In genomic region chr17:34079621-34080020, GRCm38 (mm10) we compare ENCODE assay signal across 7 mouse cellular contexts. TPM values are rescaled to one million over a fixed set of nuclear protein-coding genes. Genes with fewer than 3 reads are reported as not detected.
DNase-seq lines count a peak whose midpoint lies in the region; ATAC-seq and TF ChIP-seq lines count a peak whose summit lies in the region.

No protein-coding gene starts in this region.

- H3K4me3 ChIP-seq in layer of hippocampus, adult 2 months = no peak overlapping the region
- no peak overlapping the region for H3K4me3 ChIP-seq in midbrain, embryonic 10.5 days

- H3K4me1 ChIP-seq in midbrain, embryonic 10.5 days = peaks cover 23% of the 10 kb centered on the region

- no peaks in the 10 kb centered on the region for H3K9me3 ChIP-seq in midbrain, embryonic 10.5 days (replicated peaks)

- H3K27ac ChIP-seq in layer of hippocampus, adult 2 months = no peak overlapping the region
- no peak overlapping the region for H3K27ac ChIP-seq in midbrain, embryonic 10.5 days (replicated peaks)

- no peak for TF ChIP-seq CTCF in layer of hippocampus, adult 2 months (conservative IDR thresholded peaks at IDR 0.05)

- H3K36me3 ChIP-seq in midbrain, embryonic 10.5 days = no peaks in the 10 kb centered on the region

- no peak for ATAC-seq in erythroid progenitor cell, adult 5-6 weeks (replicated peaks; ENCODE audit: low FRiP score, poor library complexity, severe bottlenecking)

- 9% methylated on average over 5 of the region's 5 CpGs for WGBS in midbrain, embryonic 10.5 days

- peaks cover 26% of the 10 kb centered on the region for H3K27me3 ChIP-seq in midbrain, embryonic 10.5 days (ENCODE audit: low read depth, poor library complexity, severe bottlenecking)

- DNase-seq in thymus, postnatal 14 days = peak; percentile 34
- DNase-seq in thymus, postnatal 36 days = no peak
- DNase-seq in c-Kit-positive CD71-positive TER-119-negative erythroid progenitor cells, embryonic 14.5 days (ENCODE audit: low read depth) = peak; percentile 38
- peak; percentile 51 to 58 for DNase-seq in heart, postnatal 10 days
- DNase-seq in layer of hippocampus, adult 2 months (ENCODE audit: low spot score in 2 of 2) = peak; percentile 37 to 70
- DNase-seq in midbrain, embryonic 10.5 days (ENCODE audit: low spot score) = peak; percentile 27

- intact Hi-C loops in heart, postnatal 10 days (cut with DNase I) = loop anchor here (5.0 kb wide), 1 partner anchor 158 kb away; the partner anchor contains the start of gene H2-Ob

RNA-seq across cellular contexts. Expression of gene H2-Oa, which starts 12.5 kb away (rescaled TPM):
- under 1 TPM in 1 of 2 experiments, not detected in 1; 0.31 TPM for total RNA-seq in heart, postnatal 10 days (2021)
- total RNA-seq in layer of hippocampus, adult 2 months (2021) = under 1 TPM in 1 of 2 experiments, not detected in 1; 0.44 TPM
- 0.37 and 0.50 TPM in 2 replicates for polyA plus RNA-seq in midbrain, embryonic 10.5 days (2016; fragmentation: Nextera tagmentation; extraction: Ambion mirVana)
- total RNA-seq in erythroid progenitor cell, adult 5-6 weeks (2015; ENCODE audit: low replicate concordance) = not detected in 2 replicates
- total RNA-seq in erythroid progenitor cell, adult 5-6 weeks (2017; ENCODE audit: low replicate concordance) = 0.39 and 1.5 TPM in 2 replicates

RNA-seq across cellular contexts. Expression of gene H2-DMa, which starts 39.7 kb away (rescaled TPM):
- 1 to 10 TPM; 4.1 to 4.5 TPM for total RNA-seq in heart, postnatal 10 days (2021)
- total RNA-seq in layer of hippocampus, adult 2 months (2021) = 10 to 100 TPM; 26.2 to 33.1 TPM
- polyA plus RNA-seq in midbrain, embryonic 10.5 days (2016; fragmentation: Nextera tagmentation; extraction: Ambion mirVana) = 6.4 and 9.5 TPM in 2 replicates
- total RNA-seq in erythroid progenitor cell, adult 5-6 weeks (2015; ENCODE audit: low replicate concordance) = 14.4 and 17.2 TPM in 2 replicates
- 12.3 and 20.4 TPM in 2 replicates for total RNA-seq in erythroid progenitor cell, adult 5-6 weeks (2017; ENCODE audit: low replicate concordance)

RNA-seq across cellular contexts. Expression of gene Col11a2, which starts 40.4 kb away (rescaled TPM):
- 1 to 10 TPM; 1.5 to 1.8 TPM for total RNA-seq in heart, postnatal 10 days (2021)
- total RNA-seq in layer of hippocampus, adult 2 months (2021) = 10 to 100 TPM; 18.9 to 23.1 TPM
- 0.92 and 1.1 TPM in 2 replicates for polyA plus RNA-seq in midbrain, embryonic 10.5 days (2016; fragmentation: Nextera tagmentation; extraction: Ambion mirVana)
- 0.36 and 0.42 TPM in 2 replicates for total RNA-seq in erythroid progenitor cell, adult 5-6 weeks (2015; ENCODE audit: low replicate concordance)
- 2.1 and 2.9 TPM in 2 replicates for total RNA-seq in erythroid progenitor cell, adult 5-6 weeks (2017; ENCODE audit: low replicate concordance)

RNA-seq across cellular contexts. Expression of gene Brd2, which starts 42.8 kb away (rescaled TPM):
- total RNA-seq in heart, postnatal 10 days (2021) = 100 to 1,000 TPM; 113 to 119 TPM
- 100 to 1,000 TPM; 196 to 200 TPM for total RNA-seq in layer of hippocampus, adult 2 months (2021)
- polyA plus RNA-seq in midbrain, embryonic 10.5 days (2016; fragmentation: Nextera tagmentation; extraction: Ambion mirVana) = 126 and 137 TPM in 2 replicates
- total RNA-seq in erythroid progenitor cell, adult 5-6 weeks (2015; ENCODE audit: low replicate concordance) = 199 and 208 TPM in 2 replicates
- 191 and 208 TPM in 2 replicates for total RNA-seq in erythroid progenitor cell, adult 5-6 weeks (2017; ENCODE audit: low replicate concordance)

RNA-seq across cellular contexts. Expression of gene Rxrb, which starts 48.0 kb away (rescaled TPM):
- total RNA-seq in heart, postnatal 10 days (2021) = 10 to 100 TPM; 45.4 to 46.7 TPM
- 10 to 100 TPM; 80.6 to 85.5 TPM for total RNA-seq in layer of hippocampus, adult 2 months (2021)
- polyA plus RNA-seq in midbrain, embryonic 10.5 days (2016; fragmentation: Nextera tagmentation; extraction: Ambion mirVana) = 54.0 and 56.9 TPM in 2 replicates
- total RNA-seq in erythroid progenitor cell, adult 5-6 weeks (2015; ENCODE audit: low replicate concordance) = 5.4 and 8.4 TPM in 2 replicates
- total RNA-seq in erythroid progenitor cell, adult 5-6 weeks (2017; ENCODE audit: low replicate concordance) = 11.5 and 14.5 TPM in 2 replicates

Comparison
In these comparisons a context has a peak if more than half of its experiments do, and no peak if none do; other contexts are left out.
1. DNase-seq: peak in thymus, postnatal 14 days (single experiment), c-Kit-positive CD71-positive TER-119-negative erythroid progenitor cells, embryonic 14.5 days (single experiment), heart, postnatal 10 days (2 of 2), layer of hippocampus, adult 2 months (2 of 2) and midbrain, embryonic 10.5 days (single experiment); none in thymus, postnatal 36 days (0 of 2).
2. RNA of gene Col11a2, which starts 40.4 kb away (total RNA-seq): 18.9 to 23.1 TPM in layer of hippocampus, adult 2 months; 0.36 to 2.9 TPM in erythroid progenitor cell, adult 5-6 weeks and 1.5 to 1.8 TPM in heart, postnatal 10 days; every median in the first group is over 4 times any median in the second.